Mouse (Mus musculus) kidney, embryonic 14.5 days (tissue): Measurements from ENCODE around the gene Izumo4. TPM values are rescaled to one million over a fixed set of nuclear protein-coding genes. Genes with fewer than 3 reads are reported as not detected.

ENCODE experiments used
- ATAC-seq: fragments of 200-750 bp; cut with Nextera tagmentation; 2 replicates; pipeline ENCODE4 v1.8.0; 2017; ENCODE audit warnings: moderate number of reproducible peaks, mild to moderate bottlenecking, moderate TSS enrichment, moderate library complexity; ENCODE audit not compliant: low FRiP score, low TSS enrichment
- H3K27ac ChIP-seq: fragments of 300-500 bp; sonication (generic); 2 replicates; pipeline ENCODE4 v1.5.1; 2014; ENCODE audit warnings: low read depth, mild to moderate bottlenecking, low read length, moderate library complexity, mixed read lengths
- H3K27me3 ChIP-seq: fragments of 300-500 bp; sonication (generic); 2 replicates; pipeline ENCODE4 v1.6.1; 2014; ENCODE audit warnings: mild to moderate bottlenecking, low read length; ENCODE audit not compliant: control insufficient read depth, insufficient read depth
- H3K36me3 ChIP-seq: fragments of 300-500 bp; sonication (generic); 2 replicates; pipeline ENCODE4 v1.6.1; 2014; ENCODE audit warnings: low read length, mixed read lengths; ENCODE audit not compliant: control insufficient read depth, insufficient read depth
- H3K4me1 ChIP-seq: fragments of 300-500 bp; sonication (generic); 2 replicates; pipeline ENCODE4 v1.6.1; 2014; ENCODE audit warnings: low read length, mixed read lengths; ENCODE audit not compliant: control insufficient read depth, insufficient read depth
- H3K4me2 ChIP-seq: fragments of 300-500 bp; sonication (generic); replicated peaks from 2 replicates; pipeline ENCODE4 v1.6.1; 2014; ENCODE audit warnings: low read depth, mild to moderate bottlenecking, low read length
- H3K4me3 ChIP-seq: fragments of 300-500 bp; sonication (generic); 2 replicates; pipeline ENCODE4 v1.5.1; 2014; ENCODE audit warnings: mild to moderate bottlenecking, low read length
- H3K9ac ChIP-seq: fragments of 300-500 bp; sonication (generic); 2 replicates; pipeline ENCODE4 v1.6.1; 2014; ENCODE audit warnings: low read depth, mild to moderate bottlenecking, low read length, moderate library complexity
- H3K9me3 ChIP-seq: fragments of 300-500 bp; sonication (generic); 2 replicates; pipeline ENCODE4 v1.6.1; 2016; ENCODE audit warnings: low read length; ENCODE audit not compliant: control insufficient read depth
- WGBS: fragments of 180-500 bp; shearing (Covaris S2); extraction: QIAGEN DNeasy Blood & Tissue Kit; methylation state at CpG from one replicate; pipeline ENCODE4 v1.1.7; 2014; 5-methylcytosine and 5-hydroxymethylcytosine counted together
- polyA plus RNA-seq: library from polyadenylated mRNA; unstranded; fragments of >200 nt; fragmentation: Nextera tagmentation; extraction: Ambion mirVana; gene quantifications from 2 replicates; pipeline ENCODE4 v1.2.1, GENCODE M21; 2014

Gene Izumo4
- polyA plus RNA-seq, 1 experiment from 2014 or later: 8.5 TPM

DNA sequence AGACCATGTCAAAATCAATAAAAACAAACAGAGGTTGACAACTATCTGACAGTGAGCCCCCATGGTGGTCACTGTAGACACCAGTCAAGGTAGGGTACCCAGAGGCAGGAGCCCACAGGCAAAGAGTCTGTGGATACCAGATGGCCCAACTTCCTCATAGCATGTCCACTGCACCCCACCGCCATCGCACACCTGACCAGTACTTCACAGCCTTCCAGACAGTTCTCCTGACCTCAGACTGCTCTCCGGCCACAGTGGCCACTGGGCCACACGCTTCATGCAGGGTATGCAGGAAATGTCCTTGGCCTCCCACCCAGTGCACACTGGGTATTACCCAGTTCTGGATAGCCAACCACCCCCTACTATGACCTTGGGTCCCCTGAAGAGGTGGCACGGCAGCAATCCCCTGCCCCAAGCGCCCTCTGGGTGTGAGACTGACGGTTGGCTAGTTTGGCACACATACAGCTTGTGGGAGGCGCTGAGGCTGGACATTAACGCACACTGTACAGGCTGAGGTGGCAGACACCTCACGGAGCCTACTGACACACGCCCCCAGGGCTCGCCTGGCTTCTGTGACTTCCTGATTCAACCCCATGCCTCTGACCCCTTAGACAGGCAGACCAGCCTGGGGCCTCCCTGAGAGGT, 8.5 kb upstream of the Izumo4 start:
- H3K4me1 ChIP-seq: 0 out of 2 replicates have a peak, but pooled peaks cover 10% of the 10 kb centered on the region
- no peak overlapping the region for H3K27ac ChIP-seq
- H3K9ac ChIP-seq: no peak overlapping the region
- 83% methylated on average over 12 of the region's 12 CpGs for WGBS
- peaks cover 17% of the 10 kb centered on the region for H3K36me3 ChIP-seq
- H3K9me3 ChIP-seq: no peaks in the 10 kb centered on the region
- no peak overlapping the region for H3K4me3 ChIP-seq
- H3K4me2 ChIP-seq: no peak overlapping the region
- ATAC-seq: no peak
- H3K27me3 ChIP-seq: no peaks in the 10 kb centered on the region

DNA sequence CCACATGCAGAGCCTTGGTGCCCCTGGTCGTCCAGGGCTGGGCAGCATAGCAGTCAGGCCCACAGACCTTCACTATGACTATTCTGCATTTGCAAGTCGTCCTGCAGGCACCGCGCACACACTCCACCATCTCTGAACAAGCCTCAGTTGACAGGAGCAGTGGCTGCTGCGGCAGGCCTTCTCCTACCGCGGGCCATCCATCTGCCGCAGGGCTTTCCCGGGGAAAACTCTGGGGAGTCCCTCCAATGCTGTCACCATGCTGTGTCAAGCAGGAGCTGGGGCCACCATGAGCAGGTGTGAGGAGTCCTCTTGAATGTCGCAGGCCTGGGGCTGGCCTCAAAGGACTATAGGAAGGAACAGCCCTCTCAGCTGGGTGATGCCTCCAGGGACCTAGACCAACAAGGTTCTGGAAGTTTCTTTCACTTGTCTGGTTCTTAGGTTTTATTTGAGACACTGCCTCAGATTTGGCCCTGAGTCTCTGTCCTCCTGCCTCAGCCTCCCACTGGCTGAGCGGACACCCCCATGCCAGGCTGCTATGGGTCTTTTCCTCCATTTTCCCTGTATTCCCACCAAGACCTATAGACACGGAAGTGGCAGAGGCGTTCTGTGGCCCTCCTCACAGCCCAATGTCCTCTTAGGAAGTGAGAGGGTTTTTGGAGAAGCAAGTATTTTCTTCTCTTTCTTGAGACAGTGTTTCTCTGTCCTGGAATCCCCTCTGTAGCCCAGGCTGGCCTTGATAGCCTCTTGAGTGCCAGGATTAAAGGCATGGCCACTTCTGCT, 7.6 kb upstream of the Izumo4 start:
- no peak overlapping the region for H3K27ac ChIP-seq
- 90% methylated on average over 13 of the region's 13 CpGs for WGBS
- H3K4me3 ChIP-seq: no peak overlapping the region
- H3K9me3 ChIP-seq: no peaks in the 10 kb centered on the region
- no peaks in the 10 kb centered on the region for H3K27me3 ChIP-seq
- no peak for ATAC-seq
- H3K9ac ChIP-seq: 0 out of 2 replicates have a peak overlapping the region, but pooled peaks have one; percentile 1
- no peak overlapping the region for H3K4me2 ChIP-seq
- peaks cover 14% of the 10 kb centered on the region for H3K36me3 ChIP-seq
- 0 out of 2 replicates have a peak, but pooled peaks cover 10% of the 10 kb centered on the region for H3K4me1 ChIP-seq

DNA sequence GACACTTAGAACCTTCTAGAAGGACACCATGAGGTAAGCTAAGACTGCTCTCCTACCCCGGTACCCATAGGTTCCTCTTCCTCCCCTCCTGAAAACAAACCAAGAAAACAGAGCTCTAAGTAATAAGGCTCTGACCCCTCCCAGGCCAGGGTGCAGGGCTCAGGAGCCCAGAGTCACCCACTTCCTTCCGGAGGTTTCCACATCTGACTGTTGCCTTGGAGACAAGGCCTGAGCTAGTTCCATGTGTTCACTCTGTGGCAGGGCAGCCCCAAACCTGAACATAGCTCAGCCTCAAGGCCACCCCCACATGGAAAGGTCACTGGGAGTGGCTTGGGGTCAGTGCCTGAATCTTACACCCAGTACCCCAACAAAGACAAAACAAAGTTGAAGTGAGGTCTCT, 6.8 kb upstream of the Izumo4 start:
- WGBS: 67% methylated on average over 2 of the region's 2 CpGs
- H3K4me3 ChIP-seq: no peak overlapping the region
- 0 out of 2 replicates have a peak overlapping the region, but pooled peaks have one; percentile 28 for H3K9ac ChIP-seq
- no peaks in the 10 kb centered on the region for H3K27me3 ChIP-seq
- no peak overlapping the region for H3K4me2 ChIP-seq
- H3K4me1 ChIP-seq: 0 out of 2 replicates have a peak, but pooled peaks cover 13% of the 10 kb centered on the region
- H3K27ac ChIP-seq: peak overlapping the region; percentile 66; the same call in 1 of the 2 replicates
- H3K9me3 ChIP-seq: no peaks in the 10 kb centered on the region
- peaks cover 6% of the 10 kb centered on the region for H3K36me3 ChIP-seq
- ATAC-seq: no peak

DNA sequence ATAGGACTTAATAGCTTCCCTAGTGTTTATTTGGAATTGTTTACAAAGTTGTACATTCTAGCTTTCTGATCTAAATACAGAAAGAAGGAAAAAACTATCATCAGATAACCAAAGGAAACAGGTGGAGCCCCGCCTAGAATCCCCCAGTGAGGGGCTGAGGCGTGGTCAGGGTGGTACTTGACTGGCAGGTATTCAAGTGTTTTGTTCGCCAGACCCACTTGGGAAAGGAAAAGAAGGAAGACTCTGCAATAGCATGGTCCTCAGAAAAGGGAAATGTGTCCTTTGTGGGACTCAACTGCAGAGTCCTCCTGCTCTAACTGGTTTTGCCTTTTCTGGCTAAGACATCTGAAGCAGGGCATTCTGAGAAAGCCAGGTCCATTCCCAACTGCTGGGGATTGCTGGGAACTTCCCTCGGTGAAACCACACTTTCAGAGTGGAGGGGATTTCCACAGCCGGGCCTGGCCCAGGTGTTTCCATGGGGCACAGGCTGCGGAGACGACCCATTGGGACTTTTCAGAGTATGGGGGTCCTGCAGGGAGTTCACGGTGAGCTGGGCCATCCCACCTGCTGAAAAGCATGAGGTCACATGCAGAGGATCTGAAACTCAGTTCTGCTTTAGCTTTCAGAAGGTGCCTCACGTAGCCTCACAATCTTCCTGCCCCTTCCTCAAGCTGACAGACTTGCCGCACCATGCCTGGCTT, 6.0 kb upstream of the Izumo4 start:
- Histone ChIP-seq H3K27ac (peak overlapping the region; percentile 66; the same call in 1 of the 2 replicates), H3K9me3 (no peaks in the 10 kb centered on the region), H3K27me3 (no peaks in the 10 kb centered on the region), H3K4me1 (0 out of 2 replicates have a peak, but pooled peaks cover 19% of the 10 kb centered on the region), H3K4me3 (no peak overlapping the region), H3K4me2 (no peak overlapping the region), H3K9ac (no peak overlapping the region), H3K36me3 (peaks cover under 1% of the 10 kb centered on the region; the same call in 1 of the 2 replicates)
- ATAC-seq: no peak
- 67% methylated on average over 10 of the region's 10 CpGs for WGBS

DNA sequence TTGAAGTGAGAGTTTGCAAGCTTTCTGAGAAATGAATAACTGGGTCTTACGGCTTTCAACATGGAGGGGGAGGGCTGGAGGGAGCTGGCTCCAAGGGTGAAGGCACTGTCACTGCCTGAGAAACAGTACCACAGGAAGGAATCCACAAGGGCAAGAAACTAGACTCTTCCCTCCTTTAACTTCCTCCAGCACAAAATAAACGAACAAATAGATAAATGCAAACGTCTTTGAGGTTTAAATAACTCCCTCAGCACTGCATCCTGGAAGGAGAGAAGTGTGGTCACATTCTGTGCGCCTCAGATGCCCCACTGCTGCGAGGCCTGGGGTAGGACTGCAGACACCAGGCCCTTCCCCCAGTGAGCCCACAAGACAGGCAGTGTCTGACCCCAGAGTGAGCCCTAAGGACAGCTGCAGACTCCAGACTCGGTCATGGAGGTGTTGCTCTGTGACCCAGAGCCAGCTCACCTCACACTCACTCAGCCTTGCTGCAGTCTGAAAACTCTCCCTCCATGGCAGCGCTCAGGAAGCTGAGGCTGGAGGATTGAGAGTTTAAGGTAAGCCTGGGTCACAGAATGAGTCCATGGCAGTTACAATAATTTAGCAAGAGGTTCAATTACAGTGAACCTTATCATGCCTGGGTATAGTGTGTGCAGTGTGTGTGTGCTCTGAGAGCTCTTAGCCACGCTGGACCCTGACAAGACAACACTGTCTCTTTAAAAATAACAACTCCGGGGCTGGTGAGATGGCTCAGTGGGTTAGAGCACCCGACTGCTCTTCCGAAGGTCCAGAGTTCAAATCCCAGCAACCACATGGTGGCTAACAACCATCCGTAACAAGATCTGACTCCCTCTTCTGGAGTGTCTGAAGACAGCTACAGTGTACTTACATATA, 5.2 kb upstream of the Izumo4 start:
- peak overlapping the region; percentile 66; the same call in 1 of the 2 replicates for H3K27ac ChIP-seq
- 0 out of 2 replicates have a peak, but pooled peaks cover 19% of the 10 kb centered on the region for H3K4me1 ChIP-seq

DNA sequence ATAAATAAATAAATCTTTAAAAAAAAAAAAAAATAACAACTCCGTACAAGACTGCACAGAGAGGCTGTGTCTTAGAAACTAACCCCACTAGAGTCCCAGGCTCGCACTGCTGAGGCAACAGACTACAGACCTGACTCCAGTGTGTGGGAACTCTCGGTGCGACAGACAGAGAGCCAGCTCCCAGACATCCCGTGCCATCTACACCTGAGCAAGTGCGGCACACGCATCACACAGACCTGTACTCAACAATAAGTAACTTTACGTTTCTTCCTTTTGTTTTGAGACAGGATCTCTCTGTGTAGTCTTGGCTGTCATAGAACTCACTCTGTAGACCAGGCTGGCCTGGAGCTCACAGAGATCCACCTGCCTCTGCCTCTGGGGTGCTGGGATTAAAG, 4.6 kb upstream of the Izumo4 start:
- 88% methylated on average over 8 of the region's 8 CpGs for WGBS
- Histone ChIP-seq H3K4me1 (0 out of 2 replicates have a peak, but pooled peaks cover 19% of the 10 kb centered on the region), H3K4me2 (no peak overlapping the region), H3K9ac (no peak overlapping the region), H3K9me3 (no peaks in the 10 kb centered on the region), H3K27ac (no peak overlapping the region), H3K4me3 (no peak overlapping the region), H3K36me3 (no peaks in the 10 kb centered on the region; the same call in 1 of the 2 replicates), H3K27me3 (no peaks in the 10 kb centered on the region)
- no peak for ATAC-seq

More for the DNA sequence above, 5.2 kb upstream of the Izumo4 start:
- WGBS: 46% methylated on average over 11 of the region's 12 CpGs
- no peak overlapping the region for H3K4me3 ChIP-seq
- no peaks in the 10 kb centered on the region; the same call in 1 of the 2 replicates for H3K36me3 ChIP-seq
- ATAC-seq: no peak
- no peak overlapping the region for H3K9ac ChIP-seq
- no peak overlapping the region for H3K4me2 ChIP-seq
- no peaks in the 10 kb centered on the region for H3K9me3 ChIP-seq
- H3K27me3 ChIP-seq: no peaks in the 10 kb centered on the region

DNA sequence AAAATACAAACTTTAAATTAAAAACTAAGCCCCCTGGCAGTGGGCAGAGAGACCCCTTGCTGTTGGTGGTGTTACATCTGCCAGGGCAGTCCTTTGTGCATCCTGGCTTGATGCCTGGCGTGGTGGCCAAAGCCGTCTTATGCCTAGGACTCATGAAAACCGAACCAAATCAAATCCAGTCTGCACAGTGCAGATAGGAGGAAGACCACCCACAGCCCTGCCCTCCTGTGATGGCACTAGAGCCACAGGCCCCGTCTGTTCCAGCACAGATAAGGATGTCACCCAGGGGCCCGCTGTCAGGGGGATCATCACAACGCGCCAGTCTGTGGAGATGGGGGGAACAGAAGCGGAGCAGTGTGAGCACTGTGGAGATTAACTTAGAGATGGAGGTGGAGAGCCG, 4.2 kb upstream of the Izumo4 start:
- ATAC-seq: no peak
- H3K4me3 ChIP-seq: no peak overlapping the region
- H3K36me3 ChIP-seq: no peaks in the 10 kb centered on the region; the same call in 1 of the 2 replicates
- H3K4me1 ChIP-seq: peaks cover 19% of the 10 kb centered on the region; the same call in 1 of the 2 replicates
- H3K27me3 ChIP-seq: no peaks in the 10 kb centered on the region
- H3K9me3 ChIP-seq: no peaks in the 10 kb centered on the region
- no peak overlapping the region for H3K27ac ChIP-seq
- H3K4me2 ChIP-seq: no peak overlapping the region
- H3K9ac ChIP-seq: no peak overlapping the region
- WGBS: 91% methylated on average over 9 of the region's 9 CpGs

DNA sequence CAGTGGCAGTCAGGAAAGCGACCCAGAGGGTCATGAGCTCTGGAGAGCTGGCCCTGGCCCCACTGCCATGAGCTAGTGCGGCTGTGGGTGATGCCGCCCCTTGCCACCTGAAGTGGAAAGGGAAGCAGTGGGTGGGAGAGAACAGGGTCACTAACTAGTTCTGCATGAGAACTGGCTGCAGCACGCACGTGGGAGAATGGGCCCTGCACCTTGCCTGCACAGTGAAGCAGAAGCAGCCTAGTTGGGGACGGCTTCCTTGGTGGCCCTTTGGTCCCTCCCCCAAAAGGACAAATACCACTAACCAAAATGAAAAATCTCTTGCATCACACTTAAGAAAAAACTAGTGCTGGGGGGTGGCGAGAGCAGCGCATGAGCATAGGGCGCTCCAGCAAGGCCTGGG, 3.4 kb upstream of the Izumo4 start:
- H3K9ac ChIP-seq: no peak overlapping the region
- 92% methylated on average over 9 of the region's 9 CpGs for WGBS
- no peaks in the 10 kb centered on the region for H3K27me3 ChIP-seq
- H3K4me3 ChIP-seq: no peak overlapping the region
- no peak overlapping the region for H3K4me2 ChIP-seq
- H3K27ac ChIP-seq: no peak overlapping the region
- peaks cover 27% of the 10 kb centered on the region for H3K4me1 ChIP-seq
- H3K36me3 ChIP-seq: no peaks in the 10 kb centered on the region; the same call in 1 of the 2 replicates
- no peaks in the 10 kb centered on the region for H3K9me3 ChIP-seq
- no peak for ATAC-seq
